Mouse (Mus musculus): ENCODE data around the gene Gm45062.
A peak's percentile ranks its signal among the peaks of the same experiment; 100 is the strongest.

DNA sequence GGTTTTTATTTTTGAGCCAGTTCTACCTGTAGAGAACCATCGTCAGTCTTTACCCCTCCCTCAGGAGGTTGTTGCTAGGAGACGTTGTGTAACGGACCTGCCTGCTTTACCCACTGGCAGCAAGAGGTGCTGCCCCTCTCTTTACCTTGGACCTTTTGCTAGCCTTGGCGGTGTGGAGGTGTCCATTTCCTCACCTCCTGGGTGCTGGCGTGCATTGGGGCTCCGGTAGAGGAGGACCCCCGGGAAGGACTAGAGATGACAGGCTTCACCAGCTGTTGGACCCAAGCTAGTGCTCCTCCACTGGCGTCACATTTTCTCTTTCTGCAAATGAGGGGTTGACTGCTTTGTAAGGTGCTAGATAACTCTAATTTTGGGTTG lies 406 bp downstream of the Gm45062 start:
- TF ChIP-seq ZNF384 (IDR thresholded peaks at IDR 0.05; ENCODE audit: low read depth, low read length): no peak
- TF ChIP-seq RAD21 (IDR thresholded peaks at IDR 0.05; ENCODE audit: low read depth, low read length): no peak
- TF ChIP-seq CTCF (IDR thresholded peaks at IDR 0.05 in 2 of 3, conservative IDR thresholded peaks at IDR 0.05 in 1 of 3; ENCODE audit: control insufficient read depth in 1 of 3, insufficient read depth in 1 of 3, low read depth in 2 of 3, low read length in 3 of 3, poor library complexity in 1 of 3, severe bottlenecking in 1 of 3): no peak
- TF ChIP-seq CHD1 (IDR thresholded peaks at IDR 0.05; ENCODE audit: low read depth, low read length): no peak
- TF ChIP-seq POLR2AphosphoS2 (IDR thresholded peaks at IDR 0.05; ENCODE audit: low read length): no peak; the same call in 1 of the 2 replicates
- TF ChIP-seq POLR2A (IDR thresholded peaks at IDR 0.05; ENCODE audit: control insufficient read depth in 1 of 2, insufficient read depth in 1 of 2, low read depth in 1 of 2, low read length in 2 of 2, poor library complexity in 1 of 2): no peak
- no peak for TF ChIP-seq POLR2AphosphoS5 (IDR thresholded peaks at IDR 0.05; ENCODE audit: borderline replicate concordance, low read depth, low read length)
- peak; percentile 16; the same call in 1 of the 2 replicates for TF ChIP-seq SIN3A (IDR thresholded peaks at IDR 0.05; ENCODE audit: low read length)
- TF ChIP-seq EP300 (IDR thresholded peaks at IDR 0.05; ENCODE audit: low read depth in 1 of 2, low read length in 2 of 2): no peak
- no peak for TF ChIP-seq ZC3H11A (IDR thresholded peaks at IDR 0.05; ENCODE audit: low read depth, low read length)
- TF ChIP-seq TAL1 (IDR thresholded peaks at IDR 0.05; ENCODE audit: low read length): no peak
- no peak for TF ChIP-seq ZMIZ1 (IDR thresholded peaks at IDR 0.05; ENCODE audit: low read depth, low read length)
- no peak for TF ChIP-seq ELF1 (IDR thresholded peaks at IDR 0.05; ENCODE audit: low read depth, low read length)
